Mouse (Mus musculus) CD4-positive helper T cell, adult 2 months (primary cell): Measurements from ENCODE around the gene Cfap299.
"Not testable (repeated sequence)": the region's sequence is repeated elsewhere in the genome, so short reads cannot be mapped to it uniquely, and the experiment has no call there.

Experiments
- DNase-seq: peaks from one replicate; pipeline ENCODE4 v3.0.0-alpha.2; 2012; ENCODE audit warnings: low read depth, missing footprints, low spot score

Cfap299 gene

DNA sequence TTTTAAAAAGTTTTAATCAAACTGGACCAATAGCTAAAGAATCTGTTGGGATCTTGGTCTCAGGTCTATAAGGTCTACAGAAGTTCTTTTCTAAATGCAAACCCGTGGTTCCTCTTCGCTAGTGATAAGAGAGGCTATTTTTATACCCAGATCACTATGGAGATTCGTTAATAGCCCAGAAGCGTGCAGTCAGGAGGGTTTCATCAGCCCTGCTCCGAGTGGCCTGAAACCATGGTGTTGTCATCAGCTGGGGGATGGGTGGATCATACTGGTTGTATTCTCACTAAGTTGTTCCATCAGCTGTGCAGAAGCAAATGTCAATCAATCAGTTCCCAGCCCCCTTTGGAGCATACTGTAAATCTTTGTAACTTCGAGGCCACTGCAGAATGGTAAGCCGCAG lies 193.9 kb downstream of the Cfap299 start:
- DNase-seq: no peak

DNA sequence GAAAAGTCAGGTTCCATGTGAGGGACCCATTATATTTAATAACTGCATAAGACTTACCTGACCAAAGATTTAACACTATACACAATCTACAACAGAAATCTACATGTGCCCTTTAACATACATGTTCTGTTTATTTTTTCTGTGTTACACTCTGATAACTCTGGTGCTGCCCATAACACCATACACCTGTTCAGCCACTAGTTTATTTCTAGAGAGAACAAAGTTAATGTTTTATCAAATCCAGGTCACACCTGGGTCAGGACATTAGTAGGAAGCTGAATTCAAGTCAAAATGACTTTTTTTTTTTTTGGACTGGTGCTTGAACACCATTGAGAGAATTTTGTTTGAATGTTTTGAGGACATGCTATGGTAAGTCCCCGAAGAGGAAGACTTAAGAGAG lies 194.7 kb downstream of the Cfap299 start:
- DNase-seq: no peak

DNA sequence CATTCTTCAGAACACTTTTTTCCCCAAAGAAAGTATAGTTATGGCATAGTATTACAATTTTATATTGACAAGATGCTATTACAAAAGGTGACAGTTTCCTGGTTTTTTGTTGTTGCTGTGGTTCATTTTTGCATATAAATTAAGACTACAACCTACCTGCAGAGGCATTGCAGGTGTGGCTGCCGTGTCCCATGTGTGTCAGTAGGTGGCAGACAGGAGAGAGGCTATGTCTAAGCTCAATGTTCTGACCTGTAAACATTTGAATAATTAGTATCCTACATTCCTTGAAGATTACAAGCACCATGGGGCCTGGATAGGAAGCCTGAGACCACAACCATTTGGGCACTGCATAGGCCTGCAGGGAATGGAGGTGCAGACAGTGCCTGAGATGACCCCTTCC lies 212.2 kb downstream of the Cfap299 start:
- DNase-seq: no peak

DNA sequence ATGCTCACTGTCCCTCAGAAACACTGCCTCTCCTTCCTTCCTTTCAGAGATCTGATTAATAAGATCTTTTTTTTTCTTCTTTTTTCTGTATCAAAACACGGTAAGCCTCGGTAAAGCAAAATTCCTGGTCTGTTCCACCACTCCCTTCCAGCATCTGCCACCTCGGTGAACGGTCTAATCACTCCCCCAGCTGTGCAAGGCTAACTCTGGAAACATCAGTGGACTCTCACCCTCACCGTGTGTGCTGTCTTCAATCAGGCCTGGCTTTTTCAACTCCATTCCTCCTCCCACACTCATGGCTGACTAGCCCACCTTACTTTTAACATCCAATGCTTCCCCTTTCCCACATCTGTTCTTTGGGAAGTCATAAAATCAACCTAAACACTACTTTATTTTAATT lies 221.2 kb downstream of the Cfap299 start:
- DNase-seq: no peak

DNA sequence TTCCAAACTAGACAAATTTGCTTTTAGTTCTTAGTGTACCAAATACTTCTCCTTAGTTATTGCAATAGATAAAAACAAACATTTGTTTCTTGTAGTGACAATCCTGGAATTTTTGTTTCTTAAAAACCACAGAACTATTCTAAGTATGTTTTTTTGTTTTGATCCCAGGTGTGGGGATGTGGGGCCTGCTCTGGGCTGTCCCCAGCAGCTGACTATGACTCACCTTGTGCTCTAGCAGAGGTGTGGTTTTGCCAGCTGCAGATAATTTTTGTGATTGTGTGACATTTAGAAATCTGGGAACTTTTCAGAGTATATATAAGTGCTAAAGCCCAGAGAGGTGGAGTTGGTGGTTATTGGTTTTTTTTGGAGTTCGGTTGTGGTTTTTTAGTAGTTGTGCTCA lies 221.8 kb downstream of the Cfap299 start:
- DNase-seq: no peak

DNA sequence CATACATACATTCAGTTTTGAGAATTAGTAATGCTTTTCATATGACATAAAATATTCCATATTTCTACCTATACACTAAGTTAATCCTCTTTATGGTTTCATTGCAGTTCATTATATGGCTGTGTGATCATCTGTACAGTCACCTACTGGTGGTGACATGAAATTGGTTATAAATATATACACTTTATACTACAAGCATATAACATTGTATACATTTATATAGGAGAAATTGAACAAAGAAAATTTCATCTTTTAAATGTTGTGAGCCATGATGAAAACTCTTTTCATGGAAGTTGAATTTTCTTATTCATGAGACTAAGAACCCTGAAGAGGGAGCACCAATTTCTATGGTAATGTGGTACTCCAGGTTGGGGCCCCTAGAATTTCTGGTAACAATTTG lies 223.3 kb downstream of the Cfap299 start, which contains the start of gene Gm11111:
Gene Gm11111, plus strand, starts transcription at position 301 of the 400 bp plus-strand sequence.
- no peak for DNase-seq

DNA sequence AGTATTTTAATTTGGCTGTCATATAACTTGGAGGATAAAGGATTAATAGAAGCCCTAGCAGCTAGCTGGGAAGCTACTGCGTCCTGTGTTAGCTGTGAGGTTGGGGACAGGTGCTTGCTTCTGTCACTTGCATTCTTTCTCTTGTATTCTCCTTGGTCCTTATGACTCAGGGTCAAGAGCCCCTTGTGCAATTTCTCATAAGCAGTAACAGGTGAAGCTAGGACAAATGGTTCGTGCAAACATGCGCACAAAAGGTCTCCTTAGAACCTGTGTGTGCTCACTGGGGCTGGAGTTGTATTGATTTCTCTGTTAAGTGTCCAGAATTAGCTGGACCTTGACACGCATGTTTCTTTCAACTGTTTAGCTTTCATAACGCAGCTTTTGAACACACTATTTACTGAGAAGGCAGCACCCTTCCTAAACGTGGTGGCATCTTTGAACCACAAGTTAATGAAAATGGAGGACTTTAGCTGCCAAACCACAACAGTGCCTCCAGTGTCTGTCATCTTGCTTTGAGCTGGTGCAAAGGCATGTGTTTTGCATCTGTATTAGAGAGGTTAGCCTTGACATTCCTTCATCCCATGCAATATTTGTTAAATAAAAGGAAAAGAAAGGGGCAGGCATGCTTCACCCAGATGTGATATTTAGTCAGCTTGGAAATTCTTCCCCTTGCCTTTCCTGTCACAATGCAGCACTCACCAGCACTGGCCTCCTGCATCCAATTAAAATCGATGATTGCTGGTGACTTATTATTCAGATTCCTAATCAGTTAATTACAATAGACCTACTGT lies 223.9 kb downstream of the Cfap299 start:
- DNase-seq: no peak

DNA sequence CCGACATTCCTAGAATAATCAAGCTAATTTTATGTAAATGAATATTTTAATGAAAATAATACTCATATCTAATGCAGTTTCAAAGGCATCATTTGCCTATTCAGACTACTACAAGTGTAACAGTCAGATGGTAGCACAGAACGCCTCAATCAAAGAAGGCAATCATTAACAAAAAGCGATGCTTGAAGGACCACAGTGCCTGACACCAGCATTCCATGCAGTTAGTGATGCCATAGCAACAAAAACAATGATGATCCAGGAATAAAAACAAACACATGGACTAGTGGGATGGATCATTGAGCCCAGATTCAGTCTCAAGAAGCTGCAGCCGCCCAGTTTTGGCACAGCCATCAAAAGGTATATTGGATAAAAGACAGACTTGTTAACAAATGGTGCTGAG lies 232.2 kb downstream of the Cfap299 start:
- DNase-seq: no peak

DNA sequence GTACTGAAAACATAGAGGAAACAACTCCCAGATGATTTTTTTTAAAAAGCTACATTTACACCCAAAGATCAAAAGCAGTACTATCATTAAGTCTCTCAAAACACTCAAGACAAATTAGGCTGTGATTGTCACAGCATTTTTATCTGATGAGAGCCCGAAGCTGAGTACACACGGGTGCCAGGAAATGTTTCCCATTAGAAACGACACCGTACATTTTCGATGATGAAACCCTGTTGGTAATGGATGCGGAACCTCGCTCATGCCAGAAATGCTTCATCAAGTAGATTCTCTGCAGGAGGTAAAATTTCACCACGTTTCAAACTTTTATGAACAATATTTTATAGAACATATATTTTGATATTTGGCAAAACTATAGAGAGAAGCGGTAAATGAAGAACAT lies 233.7 kb downstream of the Cfap299 start:
- no peak for DNase-seq

DNA sequence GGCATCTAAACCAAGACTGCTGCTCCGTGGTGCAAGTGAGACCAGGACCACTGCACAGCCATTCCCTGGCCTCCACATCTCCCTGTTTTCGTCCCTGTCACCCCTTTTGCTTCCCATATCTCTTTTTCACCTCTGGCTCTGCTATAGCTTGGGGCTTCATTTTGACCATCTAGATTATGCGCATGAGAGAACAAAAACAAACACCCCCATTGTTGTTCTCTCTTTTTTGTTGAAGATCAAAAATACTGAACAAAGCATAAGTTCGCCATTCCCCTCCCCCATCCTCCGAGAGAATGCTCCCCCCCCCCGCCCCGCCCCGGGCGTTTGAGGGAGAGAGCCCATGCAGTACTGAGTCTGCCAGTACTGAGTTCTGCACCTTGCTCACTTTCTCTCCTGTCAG lies 234.7 kb downstream of the Cfap299 start:
- DNase-seq: no peak

DNA sequence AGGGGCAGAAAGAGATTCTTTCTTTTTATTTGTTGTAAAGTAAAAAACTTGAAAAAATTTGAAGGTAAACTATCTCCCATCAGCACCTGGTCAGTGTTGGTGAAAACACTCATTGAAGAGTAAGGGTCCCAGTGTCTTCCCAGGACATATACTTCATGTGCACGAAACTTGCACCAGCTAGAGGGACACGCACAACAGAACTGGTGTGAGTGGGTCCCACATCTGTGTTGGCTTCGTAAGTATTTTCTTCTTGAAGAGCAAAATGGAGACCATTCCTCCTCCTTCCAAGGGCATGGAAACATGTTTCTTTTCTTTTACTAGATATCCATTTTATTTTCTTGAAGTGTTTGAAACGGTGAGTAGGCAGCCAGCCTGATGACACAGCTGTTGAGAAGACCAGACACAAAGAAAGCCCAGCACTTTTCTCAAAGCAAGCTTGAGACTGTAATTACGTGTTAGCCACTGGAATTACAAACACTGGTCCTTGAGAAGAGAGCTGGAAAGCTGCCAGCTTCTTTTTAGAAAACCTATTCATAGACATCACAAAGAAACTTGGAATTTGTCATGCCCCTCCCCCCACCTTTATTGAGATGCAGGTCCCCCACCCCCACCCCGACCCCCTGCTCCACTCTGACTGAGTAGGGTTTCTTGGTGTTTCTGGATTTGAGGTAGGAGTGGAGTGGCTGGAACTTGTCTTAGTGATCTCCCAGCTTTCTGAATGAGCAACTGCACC lies 237.5 kb downstream of the Cfap299 start:
- no peak for DNase-seq

DNA sequence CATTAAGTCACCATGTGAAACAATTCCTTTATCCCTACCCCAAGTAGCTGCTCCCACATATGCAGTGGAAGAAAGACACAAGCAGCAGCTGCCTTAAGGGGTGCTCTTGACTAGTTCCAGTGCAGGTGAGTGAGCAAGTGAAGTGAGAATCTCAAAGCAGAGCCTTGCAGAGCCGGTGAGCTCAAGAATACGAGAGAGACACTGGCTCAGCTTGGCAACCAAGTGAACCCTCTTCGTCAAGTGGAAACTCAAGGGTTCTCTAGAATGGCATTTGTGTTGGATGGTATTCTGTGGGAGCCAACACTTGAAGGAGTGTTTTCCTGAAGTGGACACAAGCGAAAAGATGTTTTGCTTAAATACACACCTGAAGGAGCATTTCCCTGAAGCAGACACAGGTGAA lies 239.4 kb downstream of the Cfap299 start:
- no peak for DNase-seq

DNA sequence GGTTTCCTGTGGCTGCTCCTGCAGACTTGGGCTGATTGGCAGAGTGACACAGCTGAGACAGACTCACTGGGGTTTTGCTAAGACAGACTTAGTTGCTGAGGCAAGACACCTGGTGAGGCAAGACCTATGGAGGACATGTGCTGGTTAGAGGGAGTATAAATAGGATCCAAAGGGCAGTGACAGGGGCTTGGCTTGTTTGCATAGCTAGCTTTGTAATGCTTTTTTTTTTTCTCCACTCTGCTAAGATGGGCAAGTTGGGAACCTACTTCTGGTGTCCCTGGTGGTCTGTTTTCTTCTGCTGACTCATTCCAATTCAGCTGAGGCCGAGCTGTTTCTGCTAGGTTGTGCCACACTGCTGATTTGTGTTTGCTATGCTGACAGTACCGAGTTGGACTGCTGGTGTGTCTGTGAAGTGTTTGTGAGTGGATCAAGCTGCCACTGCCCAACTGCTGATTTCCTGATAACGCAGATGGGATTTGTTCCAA lies 240.0 kb downstream of the Cfap299 start:
- DNase-seq: no peak

DNA sequence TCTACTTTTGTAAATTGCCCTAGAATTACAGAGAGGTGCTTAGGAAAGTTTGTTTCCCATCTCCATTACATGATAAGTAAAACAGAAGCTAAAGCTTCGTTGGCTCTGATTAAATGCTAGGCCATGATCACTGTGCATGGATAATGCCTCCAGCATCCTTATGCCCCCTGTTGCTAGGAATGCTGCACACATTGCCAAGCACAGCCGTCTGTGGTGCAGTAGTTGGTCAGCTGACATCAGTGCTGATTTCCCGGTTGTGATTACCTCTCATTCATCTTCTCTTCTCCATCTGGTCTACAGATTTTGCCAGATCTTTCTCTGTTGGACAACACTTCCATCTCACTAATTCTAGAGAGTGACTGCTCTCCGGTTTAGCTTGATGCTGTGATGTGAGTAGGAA lies 243.3 kb downstream of the Cfap299 start:
- no peak for DNase-seq

DNA sequence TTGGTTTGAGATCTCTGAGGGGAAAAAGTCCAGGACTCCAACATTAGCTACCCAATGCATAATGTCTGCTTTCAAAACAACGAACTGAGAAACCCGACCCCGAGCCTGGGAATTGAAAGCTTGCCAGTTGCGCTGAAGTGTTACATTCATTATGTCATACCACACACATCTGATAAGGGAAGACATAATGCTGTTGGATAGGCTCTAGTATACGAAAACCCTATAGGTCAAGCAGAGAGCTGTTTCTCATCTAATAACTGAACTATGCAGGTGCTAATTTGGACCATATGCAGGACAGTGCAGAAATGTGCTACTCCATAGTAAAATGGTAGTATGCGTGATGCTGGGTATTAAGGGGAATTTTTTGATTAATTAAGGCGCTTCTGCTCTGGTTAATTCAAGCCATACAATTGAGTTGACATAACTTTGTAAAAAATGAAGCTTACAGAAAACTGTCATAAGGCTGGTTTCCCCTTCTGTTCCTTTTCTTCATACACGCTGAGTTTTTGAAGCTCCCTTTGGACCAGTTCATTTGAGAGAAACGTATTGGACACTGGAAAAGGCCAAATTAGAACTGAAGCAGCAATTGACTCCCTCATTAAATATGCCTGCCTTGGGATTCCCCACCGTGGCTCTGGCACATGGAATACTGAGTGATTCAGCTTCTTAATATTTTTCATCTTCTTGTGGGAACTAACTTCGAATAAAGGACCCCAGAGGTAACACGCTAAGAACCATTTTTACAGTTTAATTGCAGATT lies 245.8 kb downstream of the Cfap299 start:
- DNase-seq: no peak

DNA sequence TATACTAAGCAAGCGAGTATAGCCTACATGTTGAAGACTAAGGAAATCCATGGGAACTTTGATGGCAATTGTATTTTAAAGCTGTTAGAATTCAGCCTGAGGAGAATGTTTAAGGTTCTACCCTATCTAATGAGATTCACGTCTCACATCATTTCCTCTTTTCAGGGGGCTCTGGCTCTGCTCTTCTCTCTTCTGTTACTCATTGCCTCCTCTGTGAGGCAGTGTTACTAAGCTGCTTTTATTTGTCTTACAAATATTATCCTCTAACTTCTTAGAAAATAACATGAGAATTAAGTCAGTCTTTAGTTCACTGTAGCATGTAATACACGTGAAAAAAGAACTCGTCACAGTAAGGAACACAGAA lies 246.3 kb downstream of the Cfap299 start:
- no peak for DNase-seq

DNA sequence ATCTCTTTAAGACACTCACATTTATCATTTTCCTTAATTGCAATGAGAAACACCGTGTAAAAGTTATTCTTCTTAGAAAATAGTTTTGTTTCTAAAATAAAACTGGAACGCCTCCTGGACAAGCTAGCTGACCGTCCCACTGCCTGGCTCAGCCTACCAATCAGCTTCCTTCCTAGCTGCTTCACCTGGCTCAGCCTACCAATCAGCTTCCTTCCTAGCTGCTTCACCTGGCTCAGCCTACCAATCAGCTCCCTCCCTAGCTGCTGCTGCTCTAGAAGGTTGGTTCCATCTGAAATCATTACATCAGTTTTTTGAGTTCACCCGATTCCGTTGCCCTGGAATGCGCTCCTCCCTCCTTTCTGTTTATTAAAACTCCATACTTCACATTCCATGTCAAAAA lies 247.4 kb downstream of the Cfap299 start:
- DNase-seq: not testable (repeated sequence)

DNA sequence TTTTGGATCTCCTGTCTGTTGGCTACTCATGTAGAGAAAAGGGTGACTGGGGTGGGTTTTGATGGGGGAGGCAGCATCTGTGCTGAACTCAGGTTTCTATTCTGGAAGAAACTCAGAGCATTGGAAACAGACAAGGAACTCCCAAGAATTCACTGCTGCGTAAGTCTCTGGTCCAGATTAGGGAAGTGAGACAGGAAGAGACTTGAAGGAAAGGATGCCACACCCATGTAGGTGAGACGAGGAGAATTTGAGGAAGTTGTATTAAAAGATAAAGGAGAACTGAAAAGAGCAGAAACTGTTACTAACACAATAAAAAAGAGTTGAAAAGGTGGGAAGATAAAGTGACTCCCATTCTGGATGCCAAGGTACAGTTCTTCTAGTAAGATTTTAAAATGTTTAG lies 249.3 kb downstream of the Cfap299 start:
- DNase-seq: no peak

DNA sequence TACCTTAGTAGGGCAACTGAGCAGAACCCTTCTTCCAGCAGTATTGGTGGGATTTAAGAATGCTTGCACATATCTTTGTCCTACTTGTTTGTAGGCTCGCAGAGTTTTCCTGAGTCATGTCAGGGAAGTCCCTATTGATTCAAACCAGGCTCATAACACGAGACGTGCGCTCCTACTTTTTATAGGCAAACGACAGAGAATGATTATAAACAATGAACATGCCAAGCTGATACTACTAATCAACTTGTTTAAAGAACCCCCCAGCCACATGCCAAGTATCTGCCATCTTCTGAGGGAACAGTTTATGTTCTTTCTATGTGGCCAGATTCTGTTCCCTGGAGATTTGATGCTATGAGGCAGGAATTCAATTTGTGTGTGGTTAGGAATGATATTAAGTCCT lies 251.7 kb downstream of the Cfap299 start:
- DNase-seq: no peak

DNA sequence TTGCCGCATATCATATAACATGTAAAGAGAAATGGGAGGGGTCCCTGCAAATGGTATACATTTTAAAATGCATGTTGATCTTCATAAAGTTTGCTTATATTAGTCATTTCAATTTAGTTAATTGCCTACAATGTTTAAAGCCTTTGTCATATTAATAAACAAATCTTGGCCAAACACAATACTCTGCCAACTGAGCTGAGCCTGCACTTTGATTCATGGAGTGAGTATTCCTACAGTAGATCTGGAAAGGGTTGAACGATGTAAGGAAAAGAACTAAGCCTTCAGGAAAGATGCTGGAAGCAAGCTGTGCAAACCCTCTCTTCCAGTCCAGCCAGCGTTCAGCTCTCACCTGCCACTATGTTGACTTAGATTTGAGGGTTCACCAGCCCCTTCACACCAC lies 252.9 kb downstream of the Cfap299 start:
- no peak for DNase-seq

DNA sequence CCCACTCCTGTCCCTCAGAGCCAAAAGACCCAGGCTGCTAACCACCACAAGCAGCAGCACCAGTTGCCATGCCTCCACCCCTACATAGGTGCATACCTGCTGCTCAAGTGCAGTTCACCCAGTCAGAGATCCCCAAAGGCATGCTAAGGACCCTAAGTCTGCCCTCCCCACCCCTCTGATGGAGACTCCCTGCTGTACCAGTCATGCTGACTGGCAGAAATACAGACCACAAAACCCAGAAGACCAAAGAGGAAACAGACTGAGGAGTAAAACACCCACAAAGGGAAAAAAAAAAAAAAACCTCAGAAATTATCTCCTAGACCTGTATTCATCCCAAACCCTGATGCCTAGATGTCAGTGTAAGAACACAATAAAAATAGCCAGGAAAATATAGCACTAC lies 256.8 kb downstream of the Cfap299 start:
- DNase-seq: no peak

DNA sequence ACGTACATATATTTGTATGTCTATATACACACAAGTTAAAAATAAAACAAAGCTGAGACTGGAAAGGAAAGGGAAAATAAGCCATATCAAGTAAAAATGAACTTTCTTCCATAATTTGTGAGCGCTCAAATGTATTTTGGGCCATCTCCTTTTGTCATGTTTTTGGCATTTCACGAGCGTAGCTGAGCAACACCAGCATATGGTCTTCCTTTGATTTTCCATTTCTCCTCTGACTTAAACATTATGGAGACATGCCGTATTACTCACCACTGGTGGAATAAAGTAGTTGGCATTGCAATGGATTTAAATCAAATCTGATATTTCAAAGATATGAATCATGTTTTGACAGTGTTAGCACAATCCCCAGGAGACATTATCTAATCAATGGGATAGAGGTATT lies 284.4 kb downstream of the Cfap299 start:
- DNase-seq: no peak
